Mouse (Mus musculus) myocyte (in vitro differentiated cells): Measurements from ENCODE around the gene Plekhg6. TPM values are rescaled to one million over a fixed set of nuclear protein-coding genes. Genes with fewer than 3 reads are reported as not detected.

Source experiments
- H3K27me3 ChIP-seq: one replicate; pipeline ENCODE4 v1.6.1; 2011; ENCODE audit not compliant: control insufficient read depth, insufficient read depth, insufficient read length
- H3K36me3 ChIP-seq: one replicate; pipeline ENCODE4 v1.6.1; 2011; ENCODE audit not compliant: control insufficient read depth, insufficient read depth
- H3K4me2 ChIP-seq: one replicate; pipeline ENCODE4 v1.6.1; 2011; ENCODE audit warnings: low read depth, control low read depth
- H3K4me3 ChIP-seq: one replicate; pipeline ENCODE4 v1.5.1; 2011; ENCODE audit warnings: mild to moderate bottlenecking, control low read depth, moderate library complexity
- H3K79me2 ChIP-seq: one replicate; pipeline ENCODE4 v1.6.1; 2011; ENCODE audit not compliant: control insufficient read depth, insufficient read depth
- H3ac ChIP-seq: one replicate; pipeline ENCODE4 v1.6.1; 2011; ENCODE audit not compliant: control insufficient read depth, insufficient read length
- CEBPB ChIP-seq: IDR thresholded peaks from 2 replicates; pipeline ENCODE4 v1.6.1; 2011; ENCODE audit warnings: mild to moderate bottlenecking, moderate library complexity; ENCODE audit not compliant: poor library complexity, insufficient read depth, severe bottlenecking
- E2F4 ChIP-seq: IDR thresholded peaks from one replicate; pipeline ENCODE4 v1.6.1; 2011; ENCODE audit warnings: mild to moderate bottlenecking, control low read depth, moderate library complexity; ENCODE audit not compliant: insufficient read depth
- MAX ChIP-seq: IDR thresholded peaks from one replicate; pipeline ENCODE4 v1.6.1; 2011; ENCODE audit warnings: low read depth, mild to moderate bottlenecking, control low read depth
- MYOD1 ChIP-seq, 3 experiments: IDR thresholded peaks; one replicate each; pipeline ENCODE4 v1.6.1; 2011; ENCODE audit warnings: control low read depth in 2 of 3, low read depth in 2 of 3, mild to moderate bottlenecking in 2 of 3, moderate library complexity in 1 of 3; ENCODE audit not compliant: insufficient read length in 2 of 3, control insufficient read depth in 1 of 3
- MYOG ChIP-seq, 3 experiments: IDR thresholded peaks; one replicate each; pipeline ENCODE4 v1.6.1; 2011; ENCODE audit warnings: control low read depth in 2 of 3, low read depth in 2 of 3, mild to moderate bottlenecking in 2 of 3; ENCODE audit not compliant: insufficient read length in 2 of 3, control insufficient read depth in 1 of 3, insufficient read depth in 1 of 3
- POLR2A ChIP-seq: IDR thresholded peaks from one replicate; pipeline ENCODE4 v1.6.1; 2011; ENCODE audit warnings: low read depth, mild to moderate bottlenecking, control low read depth, moderate library complexity; ENCODE audit not compliant: insufficient read length
- POLR2AphosphoS2 ChIP-seq: IDR thresholded peaks from one replicate; pipeline ENCODE4 v1.6.1; 2011; ENCODE audit warnings: low read depth, control low read depth; ENCODE audit not compliant: insufficient read length
- REST ChIP-seq: IDR thresholded peaks from one replicate; pipeline ENCODE4 v1.6.1; 2011; ENCODE audit warnings: mild to moderate bottlenecking, control low read depth, moderate library complexity; ENCODE audit not compliant: insufficient read depth, insufficient read length
- SRF ChIP-seq: IDR thresholded peaks from one replicate; pipeline ENCODE4 v1.6.1; 2011; ENCODE audit warnings: low read depth; ENCODE audit not compliant: control insufficient read depth, insufficient read length
- TCF12 ChIP-seq: IDR thresholded peaks from one replicate; pipeline ENCODE4 v1.6.1; 2011; ENCODE audit warnings: mild to moderate bottlenecking, control low read depth; ENCODE audit not compliant: poor library complexity, insufficient read depth, severe bottlenecking
- TCF3 ChIP-seq: IDR thresholded peaks from one replicate; pipeline ENCODE4 v1.6.1; 2011; ENCODE audit warnings: low read depth, control low read depth; ENCODE audit not compliant: insufficient read length
- USF1 ChIP-seq: IDR thresholded peaks from one replicate; pipeline ENCODE4 v1.6.1; 2011; ENCODE audit warnings: low read depth, mild to moderate bottlenecking, control low read depth, moderate library complexity
- polyA plus RNA-seq: library from polyadenylated mRNA; unstranded; fragments of >200 nt; fragmentation: generic; extraction: Trizol; gene quantifications from one replicate; pipeline ENCODE4 v1.2.1, GENCODE M21; 2012; ENCODE audit warnings: missing spikeins

Gene Plekhg6
- polyA plus RNA-seq, 1 experiment, result 0.14 TPM

GRCm38 (mm10) chr6:125323547-125323946 lies 57.0 kb downstream of the Plekhg6 start:
- no peaks in the 10 kb centered on the region for H3K36me3 ChIP-seq
- H3K27me3 ChIP-seq, result no peaks in the 10 kb centered on the region
- no peak overlapping the region for H3K4me2 ChIP-seq
- no peak overlapping the region for H3K4me3 ChIP-seq
- no peak for TF ChIP-seq TCF3
- no peak for TF ChIP-seq POLR2A
- no peak for TF ChIP-seq E2F4
- TF ChIP-seq REST, result no peak
- TF ChIP-seq MAX, result no peak
- no peak overlapping the region for H3ac ChIP-seq
- no peaks in the 10 kb centered on the region for H3K79me2 ChIP-seq

DNA sequence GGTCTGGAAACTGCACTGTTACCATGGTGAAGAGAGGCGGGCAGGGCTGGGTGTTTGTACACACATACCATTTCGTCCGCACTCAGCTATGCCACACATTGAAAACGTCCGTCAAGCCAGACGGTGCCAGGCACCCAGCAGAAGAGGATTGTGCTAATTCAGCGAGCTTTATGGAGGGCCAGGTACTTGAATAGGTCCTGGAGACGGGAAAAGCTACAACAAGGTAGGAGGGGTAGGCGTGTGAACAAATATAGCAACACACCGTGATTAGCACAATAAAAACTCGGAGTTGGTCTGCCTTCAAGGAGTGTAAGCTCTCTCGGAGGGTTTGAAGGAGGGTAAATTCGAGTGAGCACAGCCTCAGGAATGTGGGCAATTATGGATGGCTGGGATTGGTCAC lies 57.8 kb downstream of the Plekhg6 start:
- Histone ChIP-seq H3K4me2 (no peak overlapping the region), H3K27me3 (no peaks in the 10 kb centered on the region)

GRCm38 (mm10) chr6:125321114-125321855 lies 59.3 kb downstream of the Plekhg6 start:
- no peak overlapping the region for H3K4me3 ChIP-seq
- no peaks in the 10 kb centered on the region for H3K27me3 ChIP-seq
- H3K4me2 ChIP-seq, result no peak overlapping the region

More for the DNA sequence above, 57.8 kb downstream of the Plekhg6 start:
- H3K4me3 ChIP-seq, result no peak overlapping the region
- no peak overlapping the region for H3ac ChIP-seq
- H3K79me2 ChIP-seq, result no peaks in the 10 kb centered on the region
- TF ChIP-seq USF1 (no peak), E2F4 (no peak), MAX (no peak), TCF12 (no peak), TCF3 (no peak), MYOG (IDR thresholded peaks at IDR 0.05; ENCODE audit: control insufficient read depth in 1 of 3, insufficient read depth in 1 of 3, insufficient read length in 2 of 3, low read depth in 2 of 3) (no peak), MYOD1 (IDR thresholded peaks at IDR 0.05; ENCODE audit: control insufficient read depth in 1 of 3, insufficient read length in 2 of 3, low read depth in 2 of 3) (no peak), POLR2AphosphoS2 (no peak), CEBPB (no peak), POLR2A (no peak), SRF (no peak), REST (no peak)
- no peaks in the 10 kb centered on the region for H3K36me3 ChIP-seq

DNA sequence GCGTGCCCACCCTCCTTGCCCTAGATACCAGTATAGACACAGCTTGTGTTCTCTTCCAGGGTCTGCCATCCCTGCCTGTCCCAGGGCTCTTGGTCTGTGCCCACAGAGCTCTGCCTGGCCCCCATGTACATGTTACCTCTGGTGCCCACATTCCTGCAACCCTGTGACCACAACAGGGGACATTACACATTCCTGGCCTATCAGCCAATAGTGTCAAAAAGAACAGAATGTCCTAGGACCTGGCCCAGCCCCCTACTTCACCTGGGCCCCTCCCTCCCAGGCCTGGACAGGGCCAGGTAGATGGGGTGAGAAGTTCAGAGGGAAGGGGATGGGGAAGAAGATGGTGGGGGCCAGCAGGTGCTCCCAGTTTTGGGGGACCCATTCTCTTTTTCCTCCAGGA lies 60.3 kb downstream of the Plekhg6 start, which contains the start of gene Scnn1a:
Scnn1a (plus strand) TSS at position 337 of the 400 bp plus-strand sequence.
- H3ac ChIP-seq, result no peak within 1 kb of the TSS
- no peaks in the 10 kb centered on the region for H3K79me2 ChIP-seq
- no peaks in the 10 kb centered on the region for H3K27me3 ChIP-seq
- H3K36me3 ChIP-seq, result no peaks in the 10 kb centered on the region
- H3K4me3 ChIP-seq, result no peak within 1 kb of the TSS
- TF ChIP-seq POLR2AphosphoS2 (no peak), SRF (no peak), TCF12 (no peak), POLR2A (no peak)
- H3K4me2 ChIP-seq, result no peak within 1 kb of the TSS

More at GRCm38 (mm10) chr6:125321114-125321855, 59.3 kb downstream of the Plekhg6 start:
- TF ChIP-seq MYOG (IDR thresholded peaks at IDR 0.05; ENCODE audit: control insufficient read depth in 1 of 3, insufficient read depth in 1 of 3, insufficient read length in 2 of 3, low read depth in 2 of 3) (no peak), TCF12 (no peak), REST (no peak), POLR2A (no peak), E2F4 (no peak), USF1 (no peak), MYOD1 (IDR thresholded peaks at IDR 0.05; ENCODE audit: control insufficient read depth in 1 of 3, insufficient read length in 2 of 3, low read depth in 2 of 3) (no peak), SRF (no peak), MAX (no peak), POLR2AphosphoS2 (no peak), TCF3 (no peak), CEBPB (no peak)
- no peak overlapping the region for H3ac ChIP-seq
- H3K79me2 ChIP-seq, result no peaks in the 10 kb centered on the region
- H3K36me3 ChIP-seq, result no peaks in the 10 kb centered on the region

DNA sequence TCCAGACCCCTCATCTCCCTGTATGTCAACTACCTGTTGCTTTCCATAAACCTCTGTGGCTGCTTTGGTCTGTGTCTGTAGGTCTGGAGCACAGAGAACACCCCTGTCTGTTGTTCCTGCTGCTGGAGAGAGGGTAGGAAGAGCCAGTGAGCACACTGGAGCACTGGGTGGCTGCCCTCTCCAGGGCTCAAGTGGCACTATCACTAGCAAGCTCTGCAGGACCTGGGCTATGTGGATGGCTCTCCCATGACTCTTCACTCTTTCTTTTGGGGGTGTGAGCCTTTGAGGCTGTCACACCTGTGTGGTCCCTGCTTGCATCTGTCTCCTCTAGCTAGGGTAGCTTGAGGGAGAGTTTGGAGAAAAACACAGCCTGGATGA lies 60.7 kb downstream of the Plekhg6 start:
- Histone ChIP-seq H3K4me2 (no peak overlapping the region), H3K79me2 (no peaks in the 10 kb centered on the region), H3K36me3 (no peaks in the 10 kb centered on the region), H3ac (no peak overlapping the region), H3K27me3 (no peaks in the 10 kb centered on the region), H3K4me3 (no peak overlapping the region)
- no peak for TF ChIP-seq TCF3
- no peak for TF ChIP-seq E2F4
- TF ChIP-seq REST, result no peak
- no peak for TF ChIP-seq MAX
- TF ChIP-seq USF1, result no peak
- no peak for TF ChIP-seq TCF12
- TF ChIP-seq CEBPB, result no peak
- TF ChIP-seq SRF, result no peak
- TF ChIP-seq POLR2AphosphoS2, result no peak
- no peak for TF ChIP-seq MYOD1 (IDR thresholded peaks at IDR 0.05; ENCODE audit: control insufficient read depth in 1 of 3, insufficient read length in 2 of 3, low read depth in 2 of 3)
- no peak for TF ChIP-seq MYOG (IDR thresholded peaks at IDR 0.05; ENCODE audit: control insufficient read depth in 1 of 3, insufficient read depth in 1 of 3, insufficient read length in 2 of 3, low read depth in 2 of 3)
- no peak for TF ChIP-seq POLR2A
